Mouse (Mus musculus) ES-E14 (cell line): ENCODE measurements at regions not wholly inside any gene's neighbourhood (a gene's known extent, or its start where the extent isn't known, plus 50 kb on each side); places are given as distances from the start of the nearest gene placed in this dataset.
"Not testable (repeated sequence)": the region's sequence is repeated elsewhere in the genome, so short reads cannot be mapped to it uniquely, and the experiment has no call there.

Experiments used
- DNase-seq: peaks from one replicate; pipeline ENCODE4 v3.0.0-alpha.2; 2013; ENCODE audit warnings: low read depth, low spot score
- H3K27ac ChIP-seq: 2 replicates; pipeline ENCODE4 v1.5.1; 2012; ENCODE audit warnings: low read depth, mild to moderate bottlenecking, low read length, moderate library complexity, mixed read lengths; ENCODE audit not compliant: poor library complexity, insufficient read depth, severe bottlenecking
- H3K36me3 ChIP-seq: 2 replicates; pipeline ENCODE4 v1.6.1; 2012; ENCODE audit warnings: mild to moderate bottlenecking, low read length, moderate library complexity, mixed read lengths; ENCODE audit not compliant: control insufficient read depth, poor library complexity, insufficient read depth, severe bottlenecking
- H3K4me1 ChIP-seq, 2 experiments: fragments of 150-350 bp in 1 of 2; sonication (generic) in 1 of 2; 2 replicates each; pipeline ENCODE4 v1.6.1; 2012; ENCODE audit warnings: low read length in 2 of 2, mild to moderate bottlenecking in 1 of 2, mixed read lengths in 1 of 2; ENCODE audit not compliant: control insufficient read depth in 2 of 2, insufficient read depth in 2 of 2, poor library complexity in 1 of 2
- H3K4me3 ChIP-seq, 2 experiments: fragments of 150-350 bp in 1 of 2; sonication (generic) in 1 of 2; 2 replicates each; pipeline ENCODE4 v1.5.1; 2012; ENCODE audit warnings: low read length in 2 of 2, low read depth in 1 of 2, mild to moderate bottlenecking in 1 of 2, mixed read lengths in 1 of 2; ENCODE audit not compliant: insufficient read depth in 1 of 2, poor library complexity in 1 of 2, severe bottlenecking in 1 of 2
- H3K9ac ChIP-seq: 2 replicates; pipeline ENCODE4 v1.6.1; 2012; ENCODE audit warnings: low read depth, mild to moderate bottlenecking, low read length, mixed read lengths; ENCODE audit not compliant: poor library complexity, insufficient read depth, severe bottlenecking
- H3K9me3 ChIP-seq: fragments of 150-350 bp; sonication (generic); 2 replicates; pipeline ENCODE4 v1.6.1; 2012; ENCODE audit warnings: low read depth, mild to moderate bottlenecking, low read length; ENCODE audit not compliant: control insufficient read depth, insufficient read depth
- CHD2 ChIP-seq: IDR thresholded peaks from 2 replicates; pipeline ENCODE4 v1.6.1; 2014; ENCODE audit warnings: mild to moderate bottlenecking, low read depth, low read length, inconsistent platforms
- HCFC1 ChIP-seq: IDR thresholded peaks from 2 replicates; pipeline ENCODE4 v1.6.1; 2012; ENCODE audit warnings: low read length, inconsistent platforms, borderline replicate concordance; ENCODE audit not compliant: insufficient read depth
- MAFK ChIP-seq: IDR thresholded peaks from 2 replicates; pipeline ENCODE4 v1.6.1; 2014; ENCODE audit warnings: mild to moderate bottlenecking, low read depth, low read length, inconsistent platforms; ENCODE audit not compliant: insufficient read depth
- ZC3H11A ChIP-seq: IDR thresholded peaks from 2 replicates; pipeline ENCODE4 v1.6.1; 2012; ENCODE audit warnings: low read depth, mild to moderate bottlenecking, inconsistent platforms, low read length, borderline replicate concordance
- ZNF384 ChIP-seq: IDR thresholded peaks from 2 replicates; pipeline ENCODE4 v1.6.1; 2012; ENCODE audit warnings: low read depth, low read length, inconsistent platforms
- in situ Hi-C, 2 experiments: fragments of 600-800 bp; cut with MboI; formaldehyde crosslinking; loops; one replicate each; pipeline ENCODE4 v1.15.1; 2025; ENCODE audit warnings: low sequenced_read_pairs in 2 of 2, inconsistent platforms in 1 of 2; ENCODE audit not compliant: unreplicated experiment in 2 of 2

DNA sequence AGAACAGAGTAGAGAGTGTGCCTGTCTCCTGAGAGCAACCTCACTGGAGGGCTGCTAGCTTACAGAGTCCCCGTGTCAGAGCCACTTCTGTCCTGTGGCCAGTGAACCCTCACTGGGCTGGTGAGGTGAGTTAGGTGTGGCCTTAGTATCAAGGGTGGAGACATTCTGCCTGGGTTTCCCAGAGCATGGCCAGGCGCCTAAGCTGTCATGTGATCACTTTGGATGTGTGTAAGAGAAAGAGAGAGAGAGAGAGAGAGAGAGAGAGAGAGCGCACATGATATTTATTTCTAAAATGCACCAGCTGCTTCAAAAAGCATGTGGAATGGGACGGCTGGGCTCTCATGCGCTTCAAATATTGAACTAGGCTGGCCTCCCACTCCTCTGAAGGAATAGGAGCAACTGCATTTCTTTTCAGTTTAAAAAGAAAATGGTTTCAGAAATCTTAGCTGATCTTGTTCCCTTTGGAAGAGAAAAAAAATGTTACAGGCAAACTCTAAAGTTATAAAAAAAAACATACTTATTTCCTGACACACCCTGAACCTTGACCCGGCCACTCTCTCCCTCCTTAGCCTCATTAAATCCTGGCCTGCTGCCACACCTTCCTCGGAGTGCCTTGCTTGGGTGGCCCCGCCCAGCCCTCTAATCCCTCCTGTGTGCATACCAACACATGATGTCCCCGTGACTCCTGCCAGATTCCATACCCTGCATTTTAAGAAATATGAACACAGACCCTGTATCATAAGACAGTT is 201.1 kb downstream of the Tcp10c start:
- H3K27ac ChIP-seq: not testable (repeated sequence)

DNA sequence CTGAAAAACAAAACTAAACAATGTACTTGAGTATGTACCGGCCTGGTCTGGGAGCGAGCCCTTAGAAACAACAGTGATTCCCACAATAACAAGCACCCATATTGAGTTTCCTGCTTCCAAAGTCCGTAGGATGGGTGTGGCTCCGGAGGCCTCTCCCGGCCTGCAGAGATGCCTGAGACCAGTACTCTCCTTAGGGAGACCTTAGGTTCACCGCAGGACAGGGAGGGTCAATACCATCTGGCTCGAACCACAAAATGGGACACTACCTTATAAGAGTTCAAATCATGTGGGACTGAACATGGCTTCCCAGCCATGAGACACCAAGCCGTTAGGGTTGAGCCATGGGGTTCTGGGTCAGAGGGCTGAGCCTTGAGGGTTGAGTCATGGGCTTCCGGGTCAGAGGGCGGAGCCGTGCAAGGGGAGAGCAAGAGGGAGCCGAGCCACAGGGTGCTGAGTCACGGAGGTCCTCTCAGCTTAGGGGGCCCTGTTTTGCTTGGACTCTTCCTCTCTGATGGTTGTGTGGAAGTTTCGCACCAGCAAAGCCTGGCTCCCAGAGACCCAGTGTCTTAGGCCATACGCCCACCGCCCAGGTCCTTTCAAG is 201.8 kb downstream of the Tcp10c start:
- H3K36me3 ChIP-seq, H3K9me3 ChIP-seq, in situ Hi-C loops, H3K9ac ChIP-seq, H3K27ac ChIP-seq, DNase-seq, H3K4me3 ChIP-seq, H3K4me1 ChIP-seq: not testable (repeated sequence)

More for the DNA sequence above, 201.1 kb downstream of the Tcp10c start:
- in situ Hi-C loops, H3K4me1 ChIP-seq, H3K9me3 ChIP-seq, H3K4me3 ChIP-seq, H3K36me3 ChIP-seq, H3K9ac ChIP-seq, DNase-seq: not testable (repeated sequence)

GRCm38 (mm10) chr17:13558863-13559262 is 201.5 kb upstream of the Afdn start:
- no peak overlapping the region for H3K4me3 ChIP-seq
- no peaks in the 10 kb centered on the region for H3K9me3 ChIP-seq
- in situ Hi-C loops: no loop called here
- DNase-seq: no peak
- no peak for TF ChIP-seq ZC3H11A
- TF ChIP-seq ZNF384: no peak
- TF ChIP-seq CHD2: no peak
- TF ChIP-seq HCFC1: no peak
- TF ChIP-seq MAFK: no peak
- no peaks in the 10 kb centered on the region for H3K4me1 ChIP-seq
- no peak overlapping the region for H3K9ac ChIP-seq
- H3K27ac ChIP-seq: no peak overlapping the region
- H3K36me3 ChIP-seq: no peaks in the 10 kb centered on the region

DNA sequence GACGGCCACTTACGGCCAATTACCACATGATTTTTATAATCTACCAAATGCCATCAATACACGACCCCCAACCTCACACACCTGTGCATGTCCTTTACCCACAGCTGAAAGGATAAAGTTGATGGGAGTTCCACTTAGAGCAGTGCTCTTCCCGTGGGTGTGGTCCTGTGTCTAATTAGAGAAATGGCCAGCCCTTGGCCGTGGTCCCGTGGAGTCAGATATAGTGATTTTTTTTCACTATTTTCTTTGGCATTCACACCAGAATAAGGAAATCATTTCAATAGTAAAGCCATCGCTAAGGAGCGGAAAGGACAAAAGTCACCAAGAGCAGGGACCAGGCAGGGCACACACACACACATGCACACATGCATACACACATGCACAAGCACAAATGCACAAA is 199.0 kb upstream of the Afdn start:
- no peak for DNase-seq
- no peak overlapping the region for H3K9ac ChIP-seq
- H3K36me3 ChIP-seq: no peaks in the 10 kb centered on the region
- H3K9me3 ChIP-seq: no peaks in the 10 kb centered on the region
- in situ Hi-C loops: no loop called here
- no peaks in the 10 kb centered on the region for H3K4me1 ChIP-seq
- TF ChIP-seq HCFC1 (no peak), ZC3H11A (no peak), MAFK (no peak), ZNF384 (no peak), CHD2 (no peak)
- no peak overlapping the region for H3K27ac ChIP-seq
- no peak overlapping the region for H3K4me3 ChIP-seq

DNA sequence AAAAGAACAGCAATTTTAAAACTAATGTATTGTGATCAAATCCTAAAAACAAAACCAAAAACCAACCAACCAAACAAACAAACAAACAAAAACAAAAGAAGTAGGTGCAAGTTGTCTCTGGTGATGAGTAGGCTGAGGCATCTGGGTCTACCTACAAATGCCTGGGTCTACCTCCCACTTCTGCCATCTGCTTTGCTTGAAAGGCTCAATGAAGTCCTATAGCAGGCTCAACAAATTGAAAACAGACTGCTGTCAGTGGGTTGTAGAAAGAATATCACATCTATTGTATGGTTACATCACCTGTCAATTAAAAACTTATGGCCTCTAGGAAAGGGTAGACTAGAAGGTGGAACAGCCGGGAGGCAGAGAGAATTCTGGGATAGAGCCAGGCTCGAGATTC is 197.4 kb upstream of the Afdn start:
- TF ChIP-seq HCFC1: no peak
- no peak for TF ChIP-seq ZNF384
- TF ChIP-seq ZC3H11A: no peak
- no peak for TF ChIP-seq MAFK
- no peak for TF ChIP-seq CHD2
- H3K9me3 ChIP-seq: no peaks in the 10 kb centered on the region
- no peaks in the 10 kb centered on the region for H3K36me3 ChIP-seq
- no peak for DNase-seq
- H3K4me3 ChIP-seq: no peak overlapping the region
- H3K27ac ChIP-seq: no peak overlapping the region
- in situ Hi-C loops: no loop called here
- H3K4me1 ChIP-seq: no peaks in the 10 kb centered on the region
- no peak overlapping the region for H3K9ac ChIP-seq
